Mouse (Mus musculus) adrenal gland, postnatal 14 days (tissue): ENCODE data around the gene Hp1bp3. TPM values are rescaled to one million over a fixed set of nuclear protein-coding genes. Genes with fewer than 3 reads are reported as not detected.

ENCODE experiments used
- DNase-seq: peaks from one replicate; pipeline ENCODE4 v3.0.0; 2021; ENCODE audit warnings: mixed read lengths
- total RNA-seq: library from RNA; stranded (reverse); gene quantifications from 2 replicates; pipeline ENCODE4 v1.2.3, GENCODE M21; 2021

Gene Hp1bp3
- total RNA-seq, 1 experiment from 2014 or later = 164 TPM

GRCm38 (mm10) chr4:138293949-138294550, 78.0 kb downstream of the Hp1bp3 start:
- DNase-seq = no peak

Other genes with a start within 250 kb of the Hp1bp3 start
- 104 and 107 TPM in 2 replicates for gene Eif4g3, start 223.3 kb upstream of the Hp1bp3 start, total RNA-seq
- gene Sh2d5, start 34.1 kb downstream of the Hp1bp3 start, total RNA-seq = 1.8 and 2.0 TPM in 2 replicates
- gene Kif17, start 34.1 kb downstream of the Hp1bp3 start, total RNA-seq = 3.6 and 3.8 TPM in 2 replicates
- 113 and 115 TPM in 2 replicates for gene Ddost, start 88.4 kb downstream of the Hp1bp3 start, total RNA-seq
- gene Pink1, start 110.0 kb downstream of the Hp1bp3 start, total RNA-seq = 149 and 151 TPM in 2 replicates
- 10.4 and 11.5 TPM in 2 replicates for gene Cda, start 151.7 kb downstream of the Hp1bp3 start, total RNA-seq
- gene Fam43b, start 180.2 kb downstream of the Hp1bp3 start, total RNA-seq = 2.1 and 3.0 TPM in 2 replicates
- gene Mul1, start 218.4 kb downstream of the Hp1bp3 start, total RNA-seq = 53.9 and 57.6 TPM in 2 replicates
- 18.9 and 22.9 TPM in 2 replicates for gene Camk2n1, start 238.0 kb downstream of the Hp1bp3 start, total RNA-seq